Mouse (Mus musculus) G1E (cell line): Measurements from ENCODE around the gene Mad1l1. TPM values are rescaled to one million over a fixed set of nuclear protein-coding genes. Genes with fewer than 3 reads are reported as not detected.

Experiments used
- ATAC-seq: 2 replicates; pipeline ENCODE4 v1.8.0; 2016; ENCODE audit warnings: mild to moderate bottlenecking; ENCODE audit not compliant: insufficient number of reproducible peaks, poor library complexity, low FRiP score, severe bottlenecking; ENCODE audit errors: extremely low read depth
- DNase-seq: peaks from one replicate; pipeline ENCODE4 v3.0.0; 2012; ENCODE audit warnings: low spot score
- H3K27me3 ChIP-seq: 2 replicates; pipeline ENCODE4 v1.6.1; 2012; ENCODE audit warnings: mild to moderate bottlenecking, low read length, inconsistent platforms; ENCODE audit not compliant: insufficient read depth
- H3K36me3 ChIP-seq: replicated peaks from 2 replicates; pipeline ENCODE3; 2012; ENCODE audit warnings: mild to moderate bottlenecking, inconsistent platforms
- H3K4me1 ChIP-seq: 2 replicates; pipeline ENCODE4 v1.6.1; 2012; ENCODE audit warnings: low read depth, low read length, inconsistent platforms, mixed read lengths; ENCODE audit not compliant: insufficient read depth
- H3K4me3 ChIP-seq: 2 replicates; pipeline ENCODE4 v1.5.1; 2012; ENCODE audit warnings: low read depth, mild to moderate bottlenecking, inconsistent platforms, low read length, moderate library complexity, mixed read lengths
- H3K9me3 ChIP-seq: replicated peaks from 2 replicates; pipeline ENCODE4 v1.6.1; 2012; ENCODE audit warnings: inconsistent platforms
- CTCF ChIP-seq: IDR thresholded peaks from 2 replicates; pipeline ENCODE4 v1.5.1; 2012; ENCODE audit warnings: low read depth, low read length, inconsistent platforms, mixed read lengths
- GATA1 ChIP-seq: IDR thresholded peaks from 2 replicates; pipeline ENCODE4 v1.6.1; 2012; ENCODE audit warnings: borderline replicate concordance, low read length, inconsistent platforms, mixed read lengths
- GATA2 ChIP-seq: IDR thresholded peaks from 2 replicates; pipeline ENCODE4 v1.6.1; 2012; ENCODE audit warnings: low read depth, low read length, inconsistent platforms, borderline replicate concordance
- POLR2AphosphoS5 ChIP-seq: IDR thresholded peaks from 2 replicates; pipeline ENCODE4 v1.6.1; 2012; ENCODE audit warnings: low read depth, low read length, inconsistent platforms; ENCODE audit not compliant: insufficient replicate concordance
- TAL1 ChIP-seq: conservative IDR thresholded peaks from 2 replicates; pipeline ENCODE4 v1.6.1; 2012; ENCODE audit warnings: low read depth, low read length, inconsistent platforms, mixed read lengths
- polyA plus RNA-seq: library from polyadenylated mRNA; stranded (reverse); fragments of >175 nt; gene quantifications from 2 replicates; pipeline ENCODE4 v1.2.3, GENCODE M21; 2012
- total RNA-seq, 2 experiments: library from RNA; stranded (forward) in 1 of 2; stranded (reverse) in 1 of 2; fragments of 200-1000 nt in 1 of 2; fragments of >200 nt in 1 of 2; fragmentation: Nextera tagmentation in 1 of 2; gene quantifications; 2 replicates each; pipeline ENCODE4 v1.2.3; 2014 to 2017

Mad1l1 gene
- total and polyA plus RNA-seq, 3 experiments: 28.0 to 45.9 (median 28.9) TPM

GRCm38 (mm10) chr5:140035025-140035330, 286.4 kb downstream of the Mad1l1 start:
- H3K4me3 ChIP-seq: no peak overlapping the region
- H3K36me3 ChIP-seq: peaks cover 83% of the 10 kb centered on the region
- H3K27me3 ChIP-seq: no peaks in the 10 kb centered on the region
- DNase-seq (peak; percentile 29), ATAC-seq (no peak)
- TF ChIP-seq CTCF: peak; percentile 56
- no peak for TF ChIP-seq GATA2
- no peak for TF ChIP-seq GATA1
- peaks cover 30% of the 10 kb centered on the region for H3K4me1 ChIP-seq
- no peaks in the 10 kb centered on the region for H3K9me3 ChIP-seq

- Histone ChIP-seq H3K36me3 (peaks cover 78% of the 10 kb centered on the region), H3K27me3 (no peaks in the 10 kb centered on the region), H3K4me3 (no peak overlapping the region), H3K4me1 (peaks cover 30% of the 10 kb centered on the region), H3K9me3 (no peaks in the 10 kb centered on the region)
- DNase-seq (no peak), ATAC-seq (peak; percentile 38)
- TF ChIP-seq TAL1: peak; percentile 66
- TF ChIP-seq POLR2AphosphoS5: no peak
Measured at GRCm38 (mm10) chr5:140034300-140035024, 286.9 kb downstream of the Mad1l1 start.

GRCm38 (mm10) chr5:140026366-140026765, 295.0 kb downstream of the Mad1l1 start:
- Histone ChIP-seq H3K4me1 (no peaks in the 10 kb centered on the region), H3K27me3 (no peaks in the 10 kb centered on the region), H3K9me3 (no peaks in the 10 kb centered on the region), H3K4me3 (no peak overlapping the region), H3K36me3 (peaks cover 65% of the 10 kb centered on the region)
- no peak for TF ChIP-seq GATA1
- TF ChIP-seq POLR2AphosphoS5: no peak
- TF ChIP-seq TAL1: no peak
- no peak for TF ChIP-seq GATA2
- no peak for TF ChIP-seq CTCF
- DNase-seq: no peak
- no peak for ATAC-seq

- TF ChIP-seq GATA1: no peak
- no peak for TF ChIP-seq TAL1
- no peak for TF ChIP-seq GATA2
- no peak for TF ChIP-seq CTCF
- TF ChIP-seq POLR2AphosphoS5: no peak
- Histone ChIP-seq H3K27me3 (no peaks in the 10 kb centered on the region), H3K4me1 (no peaks in the 10 kb centered on the region), H3K4me3 (no peak overlapping the region), H3K9me3 (no peaks in the 10 kb centered on the region), H3K36me3 (peaks cover 67% of the 10 kb centered on the region)
- no peak for DNase-seq
- ATAC-seq: no peak
Measured at GRCm38 (mm10) chr5:140025301-140025700, 296.1 kb downstream of the Mad1l1 start.

GRCm38 (mm10) chr5:140023941-140024500, 297.3 kb downstream of the Mad1l1 start:
- Histone ChIP-seq H3K9me3 (no peaks in the 10 kb centered on the region), H3K4me3 (no peak overlapping the region), H3K36me3 (peaks cover 67% of the 10 kb centered on the region), H3K4me1 (no peaks in the 10 kb centered on the region), H3K27me3 (no peaks in the 10 kb centered on the region)
- ATAC-seq (no peak), DNase-seq (no peak)
- TF ChIP-seq GATA2: no peak
- no peak for TF ChIP-seq TAL1
- TF ChIP-seq GATA1: no peak
- TF ChIP-seq CTCF: no peak
- TF ChIP-seq POLR2AphosphoS5: no peak

- H3K4me1 ChIP-seq: no peaks in the 10 kb centered on the region
- H3K4me3 ChIP-seq: no peak overlapping the region
- no peaks in the 10 kb centered on the region for H3K27me3 ChIP-seq
- ATAC-seq (no peak), DNase-seq (no peak)
- TF ChIP-seq TAL1: no peak
- no peak for TF ChIP-seq CTCF
- no peaks in the 10 kb centered on the region for H3K9me3 ChIP-seq
- peaks cover 60% of the 10 kb centered on the region for H3K36me3 ChIP-seq
Measured at GRCm38 (mm10) chr5:140022861-140023260, 298.5 kb downstream of the Mad1l1 start.

GRCm38 (mm10) chr5:140021755-140022154, 299.6 kb downstream of the Mad1l1 start:
- Histone ChIP-seq H3K9me3 (no peaks in the 10 kb centered on the region), H3K4me3 (no peak overlapping the region), H3K4me1 (no peaks in the 10 kb centered on the region), H3K36me3 (peaks cover 56% of the 10 kb centered on the region), H3K27me3 (no peaks in the 10 kb centered on the region)
- TF ChIP-seq GATA2 (no peak), CTCF (no peak), GATA1 (no peak), TAL1 (no peak), POLR2AphosphoS5 (no peak)
- ATAC-seq: no peak
- no peak for DNase-seq
